Mouse (Mus musculus) heart, adult 2 months (tissue): Measurements from ENCODE around the gene Fscn1. TPM values are rescaled to one million over a fixed set of nuclear protein-coding genes. Genes with fewer than 3 reads are reported as not detected.
A peak's percentile ranks its signal among the peaks of the same experiment; 100 is the strongest.

Source experiments
- DNase-seq, 2 experiments: peaks; one replicate each; pipeline ENCODE4 v3.0.0; 2021
- H3K27ac ChIP-seq: fragments of 200-600 bp; 2 replicates; pipeline ENCODE4 v1.8.1; 2022
- H3K27me3 ChIP-seq: fragments of 200-500 bp; 2 replicates; pipeline ENCODE4 v1.6.1; 2012; ENCODE audit warnings: mild to moderate bottlenecking, low read length, inconsistent platforms, mixed read lengths; ENCODE audit not compliant: control insufficient read depth, insufficient read depth
- H3K36me3 ChIP-seq: fragments of 200-500 bp; 2 replicates; pipeline ENCODE4 v1.6.1; 2012; ENCODE audit warnings: low read length, inconsistent platforms; ENCODE audit not compliant: control insufficient read depth, insufficient read depth
- H3K4me1 ChIP-seq: fragments of 200-500 bp; 2 replicates; pipeline ENCODE4 v1.6.1; 2011; ENCODE audit warnings: low read length; ENCODE audit not compliant: control insufficient read depth, insufficient read depth
- H3K4me3 ChIP-seq: fragments of 200-600 bp; 2 replicates; pipeline ENCODE4 v1.8.1; 2022
- H3K79me2 ChIP-seq: fragments of 200-500 bp; replicated peaks from 2 replicates; pipeline ENCODE4 v1.6.1; 2012; ENCODE audit warnings: mild to moderate bottlenecking, inconsistent platforms, low read length, moderate library complexity, mixed read lengths; ENCODE audit not compliant: control insufficient read depth, insufficient read depth
- H3K9ac ChIP-seq: fragments of 200-500 bp; 2 replicates; pipeline ENCODE4 v1.6.1; 2012; ENCODE audit warnings: low read depth, mild to moderate bottlenecking, control low read depth, inconsistent platforms, low read length, mixed read lengths
- CTCF ChIP-seq: fragments of 200-600 bp; IDR thresholded peaks from 2 replicates; pipeline ENCODE4 v1.8.1; 2022; ENCODE audit warnings: antibody characterized with exemption, mild to moderate bottlenecking, moderate library complexity
- EP300 ChIP-seq: fragments of 200-500 bp; IDR thresholded peaks from 2 replicates; pipeline ENCODE4 v1.6.1; 2011; ENCODE audit warnings: low read depth, low read length, control low read depth; ENCODE audit not compliant: insufficient read depth
- POLR2A ChIP-seq: fragments of 200-500 bp; IDR thresholded peaks from 2 replicates; pipeline ENCODE4 v1.6.1; 2011; ENCODE audit warnings: mild to moderate bottlenecking, low read depth, low read length, control low read depth; ENCODE audit not compliant: insufficient read depth
- WGBS: fragments of 180-500 bp; shearing (Covaris S2); methylation state at CpG from one replicate; pipeline ENCODE4 v1.1.7; 2018; 5-methylcytosine and 5-hydroxymethylcytosine counted together
- intact Hi-C: fragments of 180-260 bp; cut with DNase I; formaldehyde crosslinking; loops from one replicate; pipeline ENCODE4 v1.15.1; 2025
- polyA plus RNA-seq: library from polyadenylated mRNA; depleted of rRNA; stranded (reverse); fragments of >200 nt; gene quantifications from 2 replicates; pipeline ENCODE4 v1.2.3, GENCODE M21; 2012
- total RNA-seq, 2 experiments: library from RNA; stranded (reverse); gene quantifications; 2 replicates each; pipeline ENCODE4 v1.2.3; 2021

Gene Fscn1
- total and polyA plus RNA-seq, 3 experiments: 18.7 to 37.0 (median 22.5) TPM

DNA sequence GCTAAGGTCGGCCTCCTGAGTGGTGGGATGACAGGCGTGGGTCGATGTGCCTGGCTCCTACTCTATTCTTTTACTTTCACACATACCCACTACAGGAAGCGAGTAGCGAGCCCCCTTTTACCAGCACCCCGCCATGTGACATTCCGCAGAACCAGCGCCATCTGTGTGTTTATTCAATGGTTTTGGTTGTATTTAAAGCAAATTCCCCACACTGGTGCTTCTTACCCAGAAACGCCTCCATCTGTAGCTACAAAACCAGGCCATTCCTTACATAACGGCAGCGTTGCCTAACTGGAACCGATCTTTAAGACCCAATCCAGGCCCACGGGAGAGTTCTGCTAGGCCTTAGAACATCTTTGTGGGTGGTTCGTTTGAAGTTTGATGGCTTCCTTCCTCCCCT, 8.3 kb downstream of the Fscn1 start:
- Histone ChIP-seq H3K27ac (no peak overlapping the region), H3K4me3 (no peak overlapping the region), H3K4me1 (peaks cover 9% of the 10 kb centered on the region), H3K36me3 (no peaks in the 10 kb centered on the region), H3K79me2 (peaks cover 1% of the 10 kb centered on the region; the same call in 1 of the 2 replicates), H3K27me3 (no peaks in the 10 kb centered on the region), H3K9ac (no peak overlapping the region)
- no peak for DNase-seq
- TF ChIP-seq EP300 (no peak), CTCF (no peak), POLR2A (no peak)
- intact Hi-C loops: no loop called here
- WGBS: 78% methylated on average over 14 of the region's 14 CpGs

DNA sequence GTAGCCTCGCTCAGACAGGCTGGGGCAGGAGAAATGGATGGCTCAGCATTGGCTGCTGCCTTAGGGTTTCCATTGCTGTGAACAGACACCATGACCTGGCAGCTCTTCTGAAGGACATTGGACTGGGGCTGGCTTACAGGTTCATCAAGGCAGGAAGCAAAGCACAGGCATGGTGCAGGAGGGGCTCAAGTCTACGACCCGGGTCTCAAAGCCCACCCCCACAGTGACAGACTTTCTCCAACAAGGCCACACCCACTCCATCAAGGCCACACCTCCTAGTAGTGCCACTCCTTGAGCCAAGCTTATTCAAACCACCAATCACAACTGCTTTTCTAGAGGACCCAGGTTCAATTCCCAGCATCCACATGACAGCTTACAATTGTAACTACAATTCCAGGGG, 13.8 kb downstream of the Fscn1 start:
- no peak overlapping the region for H3K27ac ChIP-seq
- WGBS: 36% methylated on average over 3 of the region's 3 CpGs
- H3K4me1 ChIP-seq: peaks cover 3% of the 10 kb centered on the region
- DNase-seq: no peak
- no peaks in the 10 kb centered on the region for H3K36me3 ChIP-seq
- H3K79me2 ChIP-seq: no peaks in the 10 kb centered on the region
- H3K4me3 ChIP-seq: no peak overlapping the region
- intact Hi-C loops: no loop called here
- H3K9ac ChIP-seq: no peak overlapping the region
- no peak for TF ChIP-seq POLR2A
- no peak for TF ChIP-seq CTCF
- TF ChIP-seq EP300: no peak
- H3K27me3 ChIP-seq: no peaks in the 10 kb centered on the region

DNA sequence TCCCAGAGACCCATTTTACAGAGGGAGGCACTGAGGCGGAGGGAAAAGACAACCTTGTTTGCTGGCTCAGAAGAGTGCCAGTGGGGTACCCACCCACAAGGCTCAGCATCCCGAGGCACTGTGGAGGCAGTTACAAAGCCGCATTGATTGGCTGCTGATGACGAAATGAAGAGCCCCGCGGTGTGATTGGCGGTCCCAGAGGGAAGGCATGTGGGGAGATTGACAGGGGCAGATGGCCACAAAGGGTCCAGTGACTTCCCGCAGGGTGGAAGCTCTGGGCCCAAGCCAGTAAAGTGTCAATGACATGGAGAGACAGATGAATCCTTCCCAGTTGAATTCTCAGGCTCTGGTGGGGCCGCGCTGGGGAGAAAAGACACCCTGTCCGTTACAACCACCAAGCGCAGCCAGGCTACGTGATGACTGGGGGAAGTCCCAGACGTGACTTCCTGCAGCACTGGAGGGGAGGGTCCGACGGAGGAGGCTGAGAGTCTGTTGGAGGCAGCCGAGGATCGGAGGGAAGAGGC, 14.5 kb downstream of the Fscn1 start:
- Histone ChIP-seq H3K4me1 (peaks cover 3% of the 10 kb centered on the region), H3K4me3 (no peak overlapping the region), H3K27me3 (no peaks in the 10 kb centered on the region), H3K79me2 (no peaks in the 10 kb centered on the region), H3K27ac (no peak overlapping the region), H3K36me3 (no peaks in the 10 kb centered on the region), H3K9ac (no peak overlapping the region)
- intact Hi-C loops: no loop called here
- TF ChIP-seq CTCF (no peak), POLR2A (no peak), EP300 (no peak)
- peak in 1 of 2 experiments; percentile 42 for DNase-seq
- WGBS: 8% methylated on average over 18 of the region's 18 CpGs

DNA sequence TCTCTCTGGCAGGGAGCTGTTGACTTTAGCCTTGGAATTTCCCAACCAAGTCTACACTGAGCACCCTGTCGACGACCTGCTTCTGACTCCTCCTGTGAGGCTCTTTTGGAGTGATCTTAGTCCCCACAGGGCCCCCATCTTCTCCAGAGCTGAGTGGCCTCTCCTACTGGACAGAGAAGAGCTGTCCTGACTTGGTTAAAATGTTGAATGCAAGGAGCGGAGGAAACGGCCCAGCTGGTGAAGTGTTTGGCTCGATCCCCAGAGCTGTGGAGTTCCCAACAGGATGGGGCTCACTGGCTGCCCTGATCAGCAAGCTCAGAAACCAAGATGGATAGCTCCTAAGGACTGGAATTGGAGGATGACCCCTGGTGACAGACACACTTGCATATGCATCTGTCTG, 16.4 kb downstream of the Fscn1 start:
- Histone ChIP-seq H3K79me2 (no peaks in the 10 kb centered on the region), H3K9ac (no peak overlapping the region), H3K27me3 (no peaks in the 10 kb centered on the region), H3K27ac (no peak overlapping the region), H3K36me3 (no peaks in the 10 kb centered on the region), H3K4me1 (peaks cover 3% of the 10 kb centered on the region), H3K4me3 (no peak overlapping the region)
- TF ChIP-seq POLR2A (no peak), EP300 (no peak), CTCF (no peak)
- intact Hi-C loops: no loop called here
- peak in 1 of 2 experiments; percentile 28 for DNase-seq
- 10% methylated on average over 5 of the region's 5 CpGs for WGBS

DNA sequence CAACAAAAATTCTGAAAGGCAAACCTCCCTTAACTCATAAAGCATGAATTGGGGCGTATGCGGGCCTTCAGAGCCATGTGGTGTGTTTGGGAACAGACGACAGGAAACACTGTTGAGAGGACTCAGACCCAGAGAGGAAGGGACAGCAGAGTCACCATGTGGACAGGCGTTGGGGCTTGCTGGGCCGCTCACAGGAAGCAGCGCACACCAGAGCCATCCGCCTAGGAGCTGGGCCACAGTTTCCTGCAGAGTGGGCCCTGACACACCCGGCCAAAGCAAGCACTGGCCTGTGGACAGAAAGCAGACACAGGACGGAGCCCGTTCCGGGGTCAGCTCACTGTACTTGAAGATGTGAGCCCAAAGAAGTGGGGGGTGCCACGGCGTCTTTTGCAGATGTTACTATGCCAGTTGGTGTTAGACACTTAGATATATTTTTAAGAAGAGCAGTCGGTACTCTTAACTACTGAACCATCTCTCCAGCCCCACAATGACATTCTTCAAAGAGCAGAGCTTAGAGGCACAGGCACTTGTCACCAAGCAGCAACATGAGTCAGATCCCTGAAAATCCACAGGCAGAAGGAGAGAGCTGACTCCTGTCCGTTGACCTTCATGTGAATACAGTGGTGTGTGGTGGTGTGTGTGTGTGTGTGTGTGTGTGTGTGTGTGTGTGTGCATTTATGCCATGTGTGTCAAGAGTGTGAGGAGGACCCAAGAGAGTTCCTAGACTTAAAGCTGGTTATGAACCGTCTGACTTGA, 22.1 kb downstream of the Fscn1 start:
- no peaks in the 10 kb centered on the region for H3K79me2 ChIP-seq
- H3K4me3 ChIP-seq: no peak overlapping the region
- TF ChIP-seq EP300 (0 out of 2 replicates have a peak, but pooled peaks have one; percentile 43), POLR2A (no peak)
- H3K4me1 ChIP-seq: peaks cover 6% of the 10 kb centered on the region
- no peaks in the 10 kb centered on the region for H3K36me3 ChIP-seq
- intact Hi-C loops: no loop called here
- no peak overlapping the region for H3K9ac ChIP-seq
- peak in 1 of 2 experiments; percentile 55 for DNase-seq
- H3K27ac ChIP-seq: peak overlapping the region; percentile 36
- no peaks in the 10 kb centered on the region; the same call in 1 of the 2 replicates for H3K27me3 ChIP-seq
- WGBS: 39% methylated on average over 16 of the region's 16 CpGs

DNA sequence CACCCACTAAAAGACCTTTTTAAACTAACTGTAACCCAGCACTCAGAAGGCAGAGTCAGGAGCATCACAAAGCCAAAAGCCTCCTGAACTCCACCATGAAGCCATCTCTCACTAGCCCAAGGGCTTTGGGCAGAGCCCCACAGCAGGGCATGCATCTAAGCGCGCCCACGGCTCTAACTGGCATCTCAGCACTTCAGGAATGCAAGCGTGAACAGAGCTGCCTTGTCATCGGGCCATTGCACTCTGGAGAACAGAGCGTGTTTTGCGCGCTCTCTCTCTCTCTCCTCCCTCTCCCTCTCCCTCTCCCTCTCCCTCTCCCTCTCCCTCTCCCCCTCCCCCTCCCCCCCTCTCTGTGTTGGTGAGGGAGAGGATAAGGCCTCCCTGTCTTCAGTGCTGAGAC, 23.0 kb downstream of the Fscn1 start:
- intact Hi-C loops: no loop called here
- Histone ChIP-seq H3K36me3 (no peaks in the 10 kb centered on the region), H3K9ac (no peak overlapping the region), H3K4me3 (no peak overlapping the region), H3K79me2 (no peaks in the 10 kb centered on the region), H3K4me1 (peaks cover 6% of the 10 kb centered on the region), H3K27me3 (no peaks in the 10 kb centered on the region; the same call in 1 of the 2 replicates), H3K27ac (no peak overlapping the region)
- no peak for TF ChIP-seq POLR2A
- DNase-seq: no peak
- 45% methylated on average over 8 of the region's 8 CpGs for WGBS
